Mouse (Mus musculus): ENCODE data around the gene Cdc73. TPM values are rescaled to one million over a fixed set of nuclear protein-coding genes. Genes with fewer than 3 reads are reported as not detected.

Cdc73 gene
- total and polyA plus RNA-seq, 3 experiments: 13.4 to 85.0 (median 21.5) TPM

DNA sequence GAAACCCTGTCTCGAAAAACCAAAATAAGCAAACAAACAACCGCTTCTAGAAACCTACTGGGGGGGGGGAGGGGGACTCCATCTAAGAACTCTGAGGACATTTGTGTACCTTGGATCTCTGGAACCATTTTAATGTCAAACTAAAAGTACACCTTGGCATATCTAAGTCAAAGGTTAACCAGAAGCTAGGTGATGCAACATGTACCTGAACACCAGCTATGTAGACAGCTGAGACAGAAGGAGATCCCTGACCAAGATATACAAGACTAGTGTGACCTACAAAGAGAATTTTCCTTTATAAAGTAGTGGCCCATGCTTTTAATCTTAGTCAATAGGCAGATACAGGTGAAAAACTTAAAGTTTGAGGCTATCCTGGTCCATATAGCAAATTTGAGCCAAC, 39.5 kb downstream of the Cdc73 start:
- H3K27ac ChIP-seq (ENCODE audit: insufficient read depth, low read depth): no peak overlapping the region
- H3K79me2 ChIP-seq (replicated peaks; ENCODE audit: control insufficient read depth, extremely low read depth, insufficient read depth, poor library complexity, severe bottlenecking): peaks cover 2% of the 10 kb centered on the region; the same call in 1 of the 2 replicates
- dilution Hi-C loops (cut with MboI; ENCODE audit: extremely low pct_ligation_motif_present, extremely low pct_unique_long_range_greater_than_20kb, low sequenced_read_pairs) (no loop called here), in situ Hi-C loops (cut with MboI; ENCODE audit: low pct_ligation_motif_present, low pct_unique_long_range_greater_than_20kb, low sequenced_read_pairs) (no loop called here)
- no peak overlapping the region for H3K9ac ChIP-seq (ENCODE audit: insufficient read depth, low read depth)
- peaks cover 9 to 46% of the 10 kb centered on the region in 2 experiments for H3K36me3 ChIP-seq (replicated peaks in 1 of 2; ENCODE audit: control insufficient read depth in 1 of 2, insufficient read depth in 1 of 2, low read length in 1 of 2)
- no peak for DNase-seq (ENCODE audit: extremely low read depth)
- no peak overlapping the region for H3K4me2 ChIP-seq (ENCODE audit: insufficient read depth, low read depth, poor library complexity, severe bottlenecking)
- no peak overlapping the region for H3K4me3 ChIP-seq (replicated peaks in 1 of 3; ENCODE audit: low read depth in 2 of 3, low read length in 2 of 3, poor library complexity in 1 of 3)
- no peaks in the 10 kb centered on the region for H3K9me3 ChIP-seq (replicated peaks; ENCODE audit: low read length)
- no peaks in the 10 kb centered on the region for H3K27me3 ChIP-seq (replicated peaks)
- TF ChIP-seq MAFK (IDR thresholded peaks at IDR 0.05; ENCODE audit: insufficient replicate concordance, low read length) (no peak), TBP (conservative IDR thresholded peaks at IDR 0.05; ENCODE audit: low read depth, low read length) (no peak), IRF4 (IDR thresholded peaks at IDR 0.05; ENCODE audit: low read depth, low read length) (no peak), CTCF (conservative IDR thresholded peaks at IDR 0.05 in 1 of 2, IDR thresholded peaks at IDR 0.05 in 1 of 2; ENCODE audit: low read depth in 2 of 2, low read length in 2 of 2) (no peak), RCOR1 (conservative IDR thresholded peaks at IDR 0.05; ENCODE audit: low read depth, low read length) (no peak), SIN3A (IDR thresholded peaks at IDR 0.05; ENCODE audit: low read length) (no peak), USF1 (IDR thresholded peaks at IDR 0.05; ENCODE audit: low read depth, low read length) (no peak), ZKSCAN1 (IDR thresholded peaks at IDR 0.05; ENCODE audit: borderline replicate concordance, low read depth, low read length) (no peak), POLR2AphosphoS2 (IDR thresholded peaks at IDR 0.05; ENCODE audit: low read depth, low read length) (no peak), NRF1 (IDR thresholded peaks at IDR 0.05; ENCODE audit: low read depth, low read length) (no peak), KAT2A (IDR thresholded peaks at IDR 0.05; ENCODE audit: insufficient replicate concordance, low read length) (no peak), MXI1 (IDR thresholded peaks at IDR 0.05; ENCODE audit: low read depth, low read length) (no peak), MYC (IDR thresholded peaks at IDR 0.05; ENCODE audit: low read depth, low read length) (no peak), UBTF (IDR thresholded peaks at IDR 0.05; ENCODE audit: low read depth, low read length) (no peak), E2F4 (IDR thresholded peaks at IDR 0.05; ENCODE audit: insufficient replicate concordance, low read depth, low read length) (no peak), RAD21 (IDR thresholded peaks at IDR 0.05; ENCODE audit: low read depth, low read length) (no peak), SMC3 (IDR thresholded peaks at IDR 0.05; ENCODE audit: low read depth, low read length) (no peak), EP300 (IDR thresholded peaks at IDR 0.05; ENCODE audit: low read length) (no peak)
- H3K4me1 ChIP-seq (ENCODE audit: control insufficient read depth in 1 of 2, insufficient read depth in 2 of 2): peaks cover 0 to 5% of the 10 kb centered on the region in 2 experiments; a peak in 1 of 4 replicates

DNA sequence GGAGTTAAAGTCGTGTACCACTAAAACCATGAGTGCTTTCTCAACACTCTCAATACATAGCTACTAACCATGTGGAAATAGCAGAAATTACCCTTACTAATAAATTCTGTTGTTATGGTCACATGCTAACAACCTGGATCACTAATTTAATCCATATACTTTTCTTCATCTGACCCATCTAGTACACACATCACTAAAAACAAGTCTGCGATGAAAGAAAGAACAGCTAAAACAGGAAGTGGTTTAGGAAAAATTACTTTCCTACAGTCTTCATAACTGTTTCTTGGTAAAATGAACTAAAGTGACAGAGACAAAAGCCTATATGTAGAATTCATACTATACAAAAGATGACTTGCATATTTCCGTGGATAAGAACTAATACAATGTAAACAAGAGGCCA, 49.0 kb downstream of the Cdc73 start:
- H3K4me2 ChIP-seq (ENCODE audit: insufficient read depth, low read depth, poor library complexity, severe bottlenecking): no peak overlapping the region
- H3K27ac ChIP-seq (ENCODE audit: insufficient read depth, low read depth): no peak overlapping the region
- H3K4me3 ChIP-seq (replicated peaks in 1 of 3; ENCODE audit: low read depth in 2 of 3, low read length in 2 of 3, poor library complexity in 1 of 3): no peak overlapping the region
- dilution Hi-C loops (cut with MboI; ENCODE audit: extremely low pct_ligation_motif_present, extremely low pct_unique_long_range_greater_than_20kb, low sequenced_read_pairs) (no loop called here), in situ Hi-C loops (cut with MboI; ENCODE audit: low pct_ligation_motif_present, low pct_unique_long_range_greater_than_20kb, low sequenced_read_pairs) (no loop called here)
- no peaks in the 10 kb centered on the region for H3K27me3 ChIP-seq (replicated peaks)
- DNase-seq (ENCODE audit: extremely low read depth): no peak
- peaks cover 3% of the 10 kb centered on the region; the same call in 1 of the 2 replicates for H3K79me2 ChIP-seq (replicated peaks; ENCODE audit: control insufficient read depth, extremely low read depth, insufficient read depth, poor library complexity, severe bottlenecking)
- H3K4me1 ChIP-seq (ENCODE audit: control insufficient read depth in 1 of 2, insufficient read depth in 2 of 2): peaks cover 3 to 14% of the 10 kb centered on the region in 2 experiments
- H3K36me3 ChIP-seq (replicated peaks in 1 of 2; ENCODE audit: control insufficient read depth in 1 of 2, insufficient read depth in 1 of 2, low read length in 1 of 2): peaks cover 12 to 24% of the 10 kb centered on the region in 2 experiments
- TF ChIP-seq RCOR1 (conservative IDR thresholded peaks at IDR 0.05; ENCODE audit: low read depth, low read length) (no peak), NELFE (IDR thresholded peaks at IDR 0.05; ENCODE audit: low read depth, low read length) (no peak), JUND (conservative IDR thresholded peaks at IDR 0.05; ENCODE audit: low read depth, low read length) (no peak), MYC (IDR thresholded peaks at IDR 0.05; ENCODE audit: low read depth, low read length) (no peak), POLR2A (IDR thresholded peaks at IDR 0.05; ENCODE audit: low read depth, low read length) (no peak), ELF1 (IDR thresholded peaks at IDR 0.05; ENCODE audit: low read depth, low read length) (no peak), HCFC1 (IDR thresholded peaks at IDR 0.05; ENCODE audit: low read depth, low read length) (no peak), MAX (IDR thresholded peaks at IDR 0.05; ENCODE audit: low read length) (no peak), CTCF (conservative IDR thresholded peaks at IDR 0.05 in 1 of 2, IDR thresholded peaks at IDR 0.05 in 1 of 2; ENCODE audit: low read depth in 2 of 2, low read length in 2 of 2) (no peak), CHD1 (IDR thresholded peaks at IDR 0.05; ENCODE audit: low read depth, low read length) (no peak), MEF2A (IDR thresholded peaks at IDR 0.05; ENCODE audit: borderline replicate concordance, low read depth, low read length) (no peak), USF2 (conservative IDR thresholded peaks at IDR 0.05; ENCODE audit: low read depth, low read length) (no peak), ZKSCAN1 (IDR thresholded peaks at IDR 0.05; ENCODE audit: borderline replicate concordance, low read depth, low read length) (no peak), ZMIZ1 (IDR thresholded peaks at IDR 0.05; ENCODE audit: low read depth, low read length) (no peak), KAT2A (IDR thresholded peaks at IDR 0.05; ENCODE audit: insufficient replicate concordance, low read length) (no peak), SMC3 (IDR thresholded peaks at IDR 0.05; ENCODE audit: low read depth, low read length) (no peak), IRF4 (IDR thresholded peaks at IDR 0.05; ENCODE audit: low read depth, low read length) (no peak), EP300 (IDR thresholded peaks at IDR 0.05; ENCODE audit: low read length) (no peak)
- no peak overlapping the region for H3K9ac ChIP-seq (ENCODE audit: insufficient read depth, low read depth)
- no peaks in the 10 kb centered on the region for H3K9me3 ChIP-seq (replicated peaks; ENCODE audit: low read length)
